Mouse (Mus musculus): Measurements from ENCODE around the gene Zfp934. TPM values are rescaled to one million over a fixed set of nuclear protein-coding genes. Genes with fewer than 3 reads are reported as not detected.
"Not testable (repeated sequence)": the region's sequence is repeated elsewhere in the genome, so short reads cannot be mapped to it uniquely, and the experiment has no call there.

Zfp934 gene
- total RNA-seq (2017), result 1.9 to 5.0 TPM (median 3.9 TPM) in 3 replicates

GRCm38 (mm10) chr13:62571099-62571498, at the start of gene Zfp934:
TSS of gene Zfp934 (minus strand) at chr13:62571199.
- ATAC-seq (replicated peaks; ENCODE audit: insufficient number of reproducible peaks, low FRiP score, low TSS enrichment, poor library complexity, severe bottlenecking), result not testable (repeated sequence)

- not testable (repeated sequence) for ATAC-seq (replicated peaks; ENCODE audit: insufficient number of reproducible peaks, low FRiP score, low TSS enrichment, poor library complexity, severe bottlenecking)
These were observed 46.5 kb upstream of the Zfp934 start for GRCm38 (mm10) chr13:62617449-62617848.

GRCm38 (mm10) chr13:62561696-62562095, 9.3 kb downstream of the Zfp934 start:
- not testable (repeated sequence) for ATAC-seq (replicated peaks; ENCODE audit: insufficient number of reproducible peaks, low FRiP score, low TSS enrichment, poor library complexity, severe bottlenecking)

GRCm38 (mm10) chr13:62558189-62559110, 12.5 kb downstream of the Zfp934 start, which contains the start of gene Zfp935:
TSS of gene Zfp935 (minus strand) at chr13:62558511.
- not testable (repeated sequence) for ATAC-seq (replicated peaks; ENCODE audit: insufficient number of reproducible peaks, low FRiP score, low TSS enrichment, poor library complexity, severe bottlenecking)

GRCm38 (mm10) chr13:62530129-62530528, 40.9 kb downstream of the Zfp934 start:
- not testable (repeated sequence) for ATAC-seq (replicated peaks; ENCODE audit: insufficient number of reproducible peaks, low FRiP score, low TSS enrichment, poor library complexity, severe bottlenecking)

- ATAC-seq (replicated peaks; ENCODE audit: insufficient number of reproducible peaks, low FRiP score, low TSS enrichment, poor library complexity, severe bottlenecking), result not testable (repeated sequence)
These were observed 60.2 kb downstream of the Zfp934 start for GRCm38 (mm10) chr13:62510641-62511420.

GRCm38 (mm10) chr13:62472661-62473060, 98.3 kb downstream of the Zfp934 start:
- ATAC-seq (replicated peaks; ENCODE audit: insufficient number of reproducible peaks, low FRiP score, low TSS enrichment, poor library complexity, severe bottlenecking), result not testable (repeated sequence)

- ATAC-seq (replicated peaks; ENCODE audit: insufficient number of reproducible peaks, low FRiP score, low TSS enrichment, poor library complexity, severe bottlenecking), result 0 out of 2 replicates have a peak, but pooled peaks have one; percentile 50
These were observed 101.1 kb downstream of the Zfp934 start for GRCm38 (mm10) chr13:62469947-62470346.

- ATAC-seq (replicated peaks; ENCODE audit: insufficient number of reproducible peaks, low FRiP score, low TSS enrichment, poor library complexity, severe bottlenecking), result peak; percentile 100
These were observed 104.3 kb downstream of the Zfp934 start, which contains the start of gene Gm49359 for GRCm38 (mm10) chr13:62466424-62467334. TSS of gene Gm49359 (minus strand) at chr13:62466832.

Other genes with a start within 250 kb of the Zfp934 start
- gene Gm3604, start 188.0 kb downstream of the Zfp934 start, total RNA-seq (2017), result 3.3 to 3.4 TPM in 2 of 3 replicates, not detected in the other
- 12.6 to 22.8 TPM (median 22.4 TPM) in 3 replicates for gene Gm49359, start 104.4 kb downstream of the Zfp934 start, total RNA-seq (2017)
- not detected in 3 replicates for gene Zfp935, start 12.7 kb downstream of the Zfp934 start, total RNA-seq (2017)
- gene 6720489N17Rik, start 53.0 kb upstream of the Zfp934 start, total RNA-seq (2017), result 2.0 to 10.9 TPM (median 2.5 TPM) in 3 replicates
- gene Platr25, start 189.5 kb upstream of the Zfp934 start, total RNA-seq (2017), result 21.8 to 30.7 TPM (median 23.9 TPM) in 3 replicates
- 1.4 to 4.7 TPM (median 1.7 TPM) in 3 replicates for gene Gm5141, start 214.6 kb upstream of the Zfp934 start, total RNA-seq (2017)

All from monocyte, adult 5-6 weeks (primary cell).